Mouse (Mus musculus): ENCODE measurements around the gene Tbc1d12. TPM values are rescaled to one million over a fixed set of nuclear protein-coding genes. Genes with fewer than 3 reads are reported as not detected.

Gene Tbc1d12
- 0.32 TPM for polyA plus RNA-seq (2012; fragmentation: generic; extraction: Trizol)

DNA sequence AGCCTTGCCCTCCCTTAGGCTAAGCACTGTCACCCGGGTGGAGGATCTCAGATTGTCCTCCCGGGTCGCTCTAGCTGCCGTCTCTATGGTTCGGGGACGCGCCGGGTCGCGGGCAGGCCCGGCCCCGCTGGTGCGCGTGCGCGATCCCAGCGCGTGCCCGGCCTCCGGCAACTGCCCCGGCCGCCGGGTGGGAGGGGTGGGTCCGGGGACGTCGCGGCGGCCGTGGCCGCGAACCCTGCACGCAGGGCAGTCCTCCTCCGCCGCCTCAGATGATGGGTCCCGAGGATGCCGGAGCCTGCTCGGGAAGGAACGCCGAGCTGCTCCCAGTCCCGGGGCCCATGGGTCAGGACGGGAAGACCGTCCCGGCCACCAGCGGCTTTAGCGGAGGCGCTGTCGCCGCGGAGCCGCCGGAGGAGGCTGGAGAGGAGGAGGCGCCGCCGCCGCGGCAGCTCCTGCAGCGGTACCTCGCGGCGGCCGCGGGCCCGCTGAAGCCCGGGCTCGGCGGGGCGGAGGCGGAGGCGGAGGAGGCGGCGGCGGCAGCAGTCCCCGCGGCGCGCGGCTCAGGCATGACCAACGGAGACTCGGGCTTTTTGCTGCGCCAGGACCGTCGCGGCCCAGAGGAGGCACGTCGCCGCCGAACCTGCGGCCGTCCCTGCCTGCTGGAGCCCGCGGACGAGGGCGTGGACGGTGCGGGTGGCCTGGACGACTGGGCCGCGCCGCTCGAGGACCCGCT, at the start of gene Tbc1d12:
Gene Tbc1d12, plus strand, starts transcription at position 142 of the 733 bp plus-strand sequence.
- H3K36me3 ChIP-seq (ENCODE audit: control insufficient read depth, insufficient read depth), result no peaks in the 10 kb centered on the region
- no peak within 1 kb of the TSS for H3K4me3 ChIP-seq
- peaks cover 18% of the 10 kb centered on the region for H3K27me3 ChIP-seq (ENCODE audit: control insufficient read depth, insufficient read depth, insufficient read length)

DNA sequence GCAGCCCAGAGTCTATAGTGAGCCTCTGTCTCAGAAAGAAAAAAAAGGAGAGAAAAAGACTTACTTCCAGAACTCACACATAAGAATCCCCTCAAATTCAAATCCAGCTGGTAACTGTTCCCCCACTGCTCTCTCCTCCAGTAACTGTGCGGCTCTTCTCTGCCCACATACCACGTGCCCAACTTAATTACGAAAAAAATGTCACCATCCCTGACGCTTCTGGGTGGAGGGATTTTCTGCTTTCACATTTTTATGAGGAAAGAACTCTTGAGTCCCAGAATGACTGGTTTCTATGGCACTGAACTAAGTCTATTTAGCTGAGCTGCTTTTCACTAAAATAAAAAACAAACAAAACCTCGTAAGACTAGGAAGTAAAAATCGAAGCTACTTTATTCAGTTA, 48.6 kb upstream of the Tbc1d12 start:
- Histone ChIP-seq H3K4me2 (ENCODE audit: low read depth) (no peak overlapping the region), H3K36me3 (ENCODE audit: control insufficient read depth, insufficient read depth) (peaks cover 10% of the 10 kb centered on the region), H3K79me2 (ENCODE audit: control insufficient read depth, insufficient read depth) (no peaks in the 10 kb centered on the region), H3K27me3 (ENCODE audit: control insufficient read depth, insufficient read depth, insufficient read length) (no peaks in the 10 kb centered on the region), H3K4me3 (no peak overlapping the region), H3ac (ENCODE audit: control insufficient read depth, insufficient read length) (no peak overlapping the region)
- TF ChIP-seq MYOG (IDR thresholded peaks at IDR 0.05; ENCODE audit: control insufficient read depth in 1 of 3, insufficient read depth in 1 of 3, insufficient read length in 2 of 3, low read depth in 2 of 3) (no peak), POLR2AphosphoS2 (IDR thresholded peaks at IDR 0.05; ENCODE audit: insufficient read length, low read depth) (no peak), TCF3 (IDR thresholded peaks at IDR 0.05; ENCODE audit: insufficient read length, low read depth) (no peak), TCF12 (IDR thresholded peaks at IDR 0.05; ENCODE audit: insufficient read depth, poor library complexity, severe bottlenecking) (no peak), E2F4 (IDR thresholded peaks at IDR 0.05; ENCODE audit: insufficient read depth) (no peak), POLR2A (IDR thresholded peaks at IDR 0.05; ENCODE audit: insufficient read length, low read depth) (no peak), MYOD1 (IDR thresholded peaks at IDR 0.05; ENCODE audit: control insufficient read depth in 1 of 3, insufficient read length in 2 of 3, low read depth in 2 of 3) (no peak), REST (IDR thresholded peaks at IDR 0.05; ENCODE audit: insufficient read depth, insufficient read length) (no peak), USF1 (IDR thresholded peaks at IDR 0.05; ENCODE audit: low read depth) (no peak), CEBPB (IDR thresholded peaks at IDR 0.05; ENCODE audit: insufficient read depth, poor library complexity, severe bottlenecking) (no peak), MAX (IDR thresholded peaks at IDR 0.05; ENCODE audit: low read depth) (no peak), SRF (IDR thresholded peaks at IDR 0.05; ENCODE audit: control insufficient read depth, insufficient read length, low read depth) (no peak)

More for the DNA sequence above, at the start of gene Tbc1d12:
- Histone ChIP-seq H3ac (ENCODE audit: control insufficient read depth, insufficient read length) (no peak within 1 kb of the TSS), H3K79me2 (ENCODE audit: control insufficient read depth, insufficient read depth) (no peaks in the 10 kb centered on the region), H3K4me2 (ENCODE audit: low read depth) (peak within 1 kb of the TSS; percentile 73)
- TF ChIP-seq MYOD1 (IDR thresholded peaks at IDR 0.05; ENCODE audit: control insufficient read depth in 1 of 3, insufficient read length in 2 of 3, low read depth in 2 of 3) (peak in 1 of 3 experiments; percentile 4), TCF12 (IDR thresholded peaks at IDR 0.05; ENCODE audit: insufficient read depth, poor library complexity, severe bottlenecking) (no peak), REST (IDR thresholded peaks at IDR 0.05; ENCODE audit: insufficient read depth, insufficient read length) (no peak), MAX (IDR thresholded peaks at IDR 0.05; ENCODE audit: low read depth) (no peak), USF1 (IDR thresholded peaks at IDR 0.05; ENCODE audit: low read depth) (no peak), TCF3 (IDR thresholded peaks at IDR 0.05; ENCODE audit: insufficient read length, low read depth) (no peak), E2F4 (IDR thresholded peaks at IDR 0.05; ENCODE audit: insufficient read depth) (no peak), POLR2A (IDR thresholded peaks at IDR 0.05; ENCODE audit: insufficient read length, low read depth) (peak; percentile 47), MYOG (IDR thresholded peaks at IDR 0.05; ENCODE audit: control insufficient read depth in 1 of 3, insufficient read depth in 1 of 3, insufficient read length in 2 of 3, low read depth in 2 of 3) (no peak)

DNA sequence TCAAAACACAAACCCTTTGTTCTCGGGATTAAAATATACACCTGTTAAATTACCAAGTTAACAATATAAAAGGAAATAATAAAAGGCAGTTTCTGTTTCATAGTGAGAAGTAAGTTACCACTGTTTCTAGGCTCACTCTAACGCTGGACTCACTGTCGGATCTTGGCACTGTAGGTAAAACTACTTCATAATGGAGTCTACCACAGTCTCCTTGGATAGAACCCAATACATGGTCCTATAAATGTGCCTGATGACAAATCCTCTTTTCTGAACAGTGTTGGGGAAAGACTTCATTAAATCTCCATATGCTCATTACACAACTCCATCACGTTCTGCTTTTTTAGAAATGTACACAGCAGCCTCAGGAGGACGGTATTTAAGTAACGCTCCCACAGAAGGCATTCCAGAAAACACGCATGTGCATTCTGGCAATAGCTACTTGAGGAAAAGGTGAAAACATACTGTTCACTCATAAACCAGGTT, 42.8 kb upstream of the Tbc1d12 start:
- TF ChIP-seq MYOD1 (IDR thresholded peaks at IDR 0.05; ENCODE audit: control insufficient read depth in 1 of 3, insufficient read length in 2 of 3, low read depth in 2 of 3), result no peak
- TF ChIP-seq TCF3 (IDR thresholded peaks at IDR 0.05; ENCODE audit: insufficient read length, low read depth), result no peak
- TF ChIP-seq MAX (IDR thresholded peaks at IDR 0.05; ENCODE audit: low read depth), result no peak
- no peak for TF ChIP-seq POLR2AphosphoS2 (IDR thresholded peaks at IDR 0.05; ENCODE audit: insufficient read length, low read depth)
- TF ChIP-seq POLR2A (IDR thresholded peaks at IDR 0.05; ENCODE audit: insufficient read length, low read depth), result no peak
- no peak for TF ChIP-seq TCF12 (IDR thresholded peaks at IDR 0.05; ENCODE audit: insufficient read depth, poor library complexity, severe bottlenecking)
- no peak for TF ChIP-seq USF1 (IDR thresholded peaks at IDR 0.05; ENCODE audit: low read depth)
- no peak for TF ChIP-seq CEBPB (IDR thresholded peaks at IDR 0.05; ENCODE audit: insufficient read depth, poor library complexity, severe bottlenecking)
- no peak for TF ChIP-seq SRF (IDR thresholded peaks at IDR 0.05; ENCODE audit: control insufficient read depth, insufficient read length, low read depth)
- no peak for TF ChIP-seq MYOG (IDR thresholded peaks at IDR 0.05; ENCODE audit: control insufficient read depth in 1 of 3, insufficient read depth in 1 of 3, insufficient read length in 2 of 3, low read depth in 2 of 3)
- no peak for TF ChIP-seq REST (IDR thresholded peaks at IDR 0.05; ENCODE audit: insufficient read depth, insufficient read length)
- TF ChIP-seq E2F4 (IDR thresholded peaks at IDR 0.05; ENCODE audit: insufficient read depth), result no peak
- no peaks in the 10 kb centered on the region for H3K27me3 ChIP-seq (ENCODE audit: control insufficient read depth, insufficient read depth, insufficient read length)
- peaks cover 38% of the 10 kb centered on the region for H3K36me3 ChIP-seq (ENCODE audit: control insufficient read depth, insufficient read depth)
- no peak overlapping the region for H3ac ChIP-seq (ENCODE audit: control insufficient read depth, insufficient read length)
- H3K79me2 ChIP-seq (ENCODE audit: control insufficient read depth, insufficient read depth), result no peaks in the 10 kb centered on the region
- no peak overlapping the region for H3K4me2 ChIP-seq (ENCODE audit: low read depth)
- H3K4me3 ChIP-seq, result no peak overlapping the region

DNA sequence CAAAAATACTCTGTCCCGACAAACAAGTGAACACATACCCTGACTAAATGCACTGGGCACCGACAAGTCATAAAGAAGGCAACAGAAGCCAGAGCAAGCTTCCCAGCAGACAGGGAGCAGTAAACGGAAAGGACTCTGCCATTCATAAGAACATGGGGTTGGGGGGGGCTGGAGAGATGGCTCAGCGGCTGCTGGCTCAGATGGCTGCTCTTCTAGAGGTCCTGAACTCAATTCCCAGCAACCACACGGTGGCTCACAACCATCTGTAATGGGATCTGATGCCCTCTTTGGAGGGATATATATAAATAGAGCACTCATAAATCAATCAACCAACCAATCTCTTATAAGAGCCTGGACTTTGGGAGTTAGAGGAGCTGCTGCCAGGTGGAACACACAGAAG, 39.8 kb upstream of the Tbc1d12 start:
- no peaks in the 10 kb centered on the region for H3K79me2 ChIP-seq (ENCODE audit: control insufficient read depth, insufficient read depth)
- H3K4me2 ChIP-seq (ENCODE audit: low read depth), result no peak overlapping the region
- H3K36me3 ChIP-seq (ENCODE audit: control insufficient read depth, insufficient read depth), result peaks cover 45% of the 10 kb centered on the region
- H3ac ChIP-seq (ENCODE audit: control insufficient read depth, insufficient read length), result no peak overlapping the region
- H3K27me3 ChIP-seq (ENCODE audit: control insufficient read depth, insufficient read depth, insufficient read length), result no peaks in the 10 kb centered on the region
- H3K4me3 ChIP-seq, result no peak overlapping the region
- TF ChIP-seq POLR2AphosphoS2 (IDR thresholded peaks at IDR 0.05; ENCODE audit: insufficient read length, low read depth) (no peak), MYOG (IDR thresholded peaks at IDR 0.05; ENCODE audit: control insufficient read depth in 1 of 3, insufficient read depth in 1 of 3, insufficient read length in 2 of 3, low read depth in 2 of 3) (no peak)

Data from myocyte (in vitro differentiated cells).